Mouse (Mus musculus) hindbrain, postnatal 0 days (tissue): Measurements from ENCODE around the gene Mxi1. TPM values are rescaled to one million over a fixed set of nuclear protein-coding genes. Genes with fewer than 3 reads are reported as not detected.

Experiments used
- ATAC-seq: fragments of 200-750 bp; cut with Nextera tagmentation; 2 replicates; pipeline ENCODE4 v1.8.0; 2017; ENCODE audit warnings: mild to moderate bottlenecking, moderate TSS enrichment, moderate library complexity
- DNase-seq: peaks from one replicate; pipeline ENCODE4 v3.0.0-alpha.2; 2015; ENCODE audit warnings: low spot score
- H3K27ac ChIP-seq: fragments of 300-500 bp; sonication (generic); 2 replicates; pipeline ENCODE4 v1.5.1; 2014; ENCODE audit warnings: mild to moderate bottlenecking
- H3K27me3 ChIP-seq: fragments of 300-500 bp; sonication (generic); 2 replicates; pipeline ENCODE4 v1.6.1; 2014; ENCODE audit warnings: low read length, mixed read lengths; ENCODE audit not compliant: insufficient read depth
- H3K36me3 ChIP-seq: fragments of 300-500 bp; sonication (generic); 2 replicates; pipeline ENCODE4 v1.6.1; 2014; ENCODE audit warnings: low read length, mixed read lengths; ENCODE audit not compliant: insufficient read depth
- H3K4me1 ChIP-seq: fragments of 300-500 bp; sonication (generic); 2 replicates; pipeline ENCODE4 v1.6.1; 2014; ENCODE audit warnings: antibody characterized with exemption, low read length, mixed read lengths; ENCODE audit not compliant: insufficient read depth
- H3K4me2 ChIP-seq: fragments of 300-500 bp; sonication (generic); 2 replicates; pipeline ENCODE4 v1.6.1; 2014; ENCODE audit warnings: low read depth, mild to moderate bottlenecking, low read length, moderate library complexity, mixed read lengths
- H3K4me3 ChIP-seq: fragments of 300-500 bp; sonication (generic); 2 replicates; pipeline ENCODE4 v1.5.1; 2014; ENCODE audit warnings: low read length
- H3K9ac ChIP-seq: fragments of 300-500 bp; sonication (generic); replicated peaks from 2 replicates; pipeline ENCODE4 v1.6.1; 2014; ENCODE audit warnings: mild to moderate bottlenecking, low read length, moderate library complexity, mixed read lengths
- H3K9me3 ChIP-seq: fragments of 300-500 bp; sonication (generic); 2 replicates; pipeline ENCODE4 v1.6.1; 2016; ENCODE audit warnings: low read length, mixed read lengths
- CTCF ChIP-seq: IDR thresholded peaks from 2 replicates; pipeline ENCODE4 v1.5.1; 2016; ENCODE audit warnings: antibody characterized with exemption, control low read depth, low read depth
- WGBS: fragments of 180-500 bp; shearing (Covaris S2); extraction: QIAGEN DNeasy Blood & Tissue Kit; methylation state at CpG from one replicate; pipeline ENCODE4 v1.1.7; 2014; 5-methylcytosine and 5-hydroxymethylcytosine counted together
- polyA plus RNA-seq: library from polyadenylated mRNA; unstranded; fragments of >200 nt; fragmentation: Nextera tagmentation; extraction: Ambion mirVana; gene quantifications from 2 replicates; pipeline ENCODE4 v1.2.1, GENCODE M21; 2015
- total RNA-seq: library from RNA; depleted of rRNA; stranded (reverse); fragments of >200 nt; gene quantifications from 2 replicates; pipeline ENCODE4 v1.2.3, GENCODE M21; 2014

The Mxi1 gene
- total and polyA plus RNA-seq, 2 experiments from 2014 or later = 44.5 to 47.7 TPM

DNA sequence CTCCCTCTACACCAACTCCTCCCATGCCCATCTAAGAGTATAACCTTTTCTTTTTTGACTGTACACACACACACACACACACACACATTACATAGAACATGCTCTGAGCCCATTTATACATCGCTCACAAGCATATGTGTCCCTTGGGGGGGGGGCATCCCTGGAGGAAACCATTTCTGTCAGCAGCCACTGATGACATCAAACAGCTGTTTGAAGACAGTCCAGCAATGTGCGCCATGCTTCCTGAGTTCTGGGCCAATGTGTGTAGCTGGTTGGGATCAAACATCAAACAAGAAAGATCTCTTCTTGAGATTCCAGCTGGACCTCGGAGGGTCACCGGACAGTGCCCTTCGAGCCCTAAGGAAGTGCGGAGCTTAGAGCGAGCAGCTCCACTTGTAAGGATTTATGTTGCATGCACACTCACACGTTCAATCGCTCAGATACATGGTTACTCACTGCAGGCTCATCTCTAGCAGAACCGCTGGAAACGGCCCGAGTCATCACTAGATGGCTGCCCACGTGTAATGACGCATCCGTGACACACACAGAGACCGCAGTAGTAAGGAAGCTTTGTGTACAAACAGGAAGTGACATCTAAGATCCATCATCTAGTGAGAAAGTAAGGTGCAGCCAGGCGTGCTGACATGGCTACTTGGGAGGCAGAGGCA is 37.1 kb upstream of the Mxi1 start:
- Histone ChIP-seq H3K4me1 (no peaks in the 10 kb centered on the region), H3K4me2 (no peak overlapping the region), H3K9ac (no peak overlapping the region), H3K27ac (no peak overlapping the region), H3K4me3 (no peak overlapping the region), H3K9me3 (no peaks in the 10 kb centered on the region), H3K36me3 (no peaks in the 10 kb centered on the region), H3K27me3 (no peaks in the 10 kb centered on the region)
- DNase-seq (no peak), ATAC-seq (no peak)
- TF ChIP-seq CTCF = no peak
- 90% methylated on average over 17 of the region's 17 CpGs for WGBS

DNA sequence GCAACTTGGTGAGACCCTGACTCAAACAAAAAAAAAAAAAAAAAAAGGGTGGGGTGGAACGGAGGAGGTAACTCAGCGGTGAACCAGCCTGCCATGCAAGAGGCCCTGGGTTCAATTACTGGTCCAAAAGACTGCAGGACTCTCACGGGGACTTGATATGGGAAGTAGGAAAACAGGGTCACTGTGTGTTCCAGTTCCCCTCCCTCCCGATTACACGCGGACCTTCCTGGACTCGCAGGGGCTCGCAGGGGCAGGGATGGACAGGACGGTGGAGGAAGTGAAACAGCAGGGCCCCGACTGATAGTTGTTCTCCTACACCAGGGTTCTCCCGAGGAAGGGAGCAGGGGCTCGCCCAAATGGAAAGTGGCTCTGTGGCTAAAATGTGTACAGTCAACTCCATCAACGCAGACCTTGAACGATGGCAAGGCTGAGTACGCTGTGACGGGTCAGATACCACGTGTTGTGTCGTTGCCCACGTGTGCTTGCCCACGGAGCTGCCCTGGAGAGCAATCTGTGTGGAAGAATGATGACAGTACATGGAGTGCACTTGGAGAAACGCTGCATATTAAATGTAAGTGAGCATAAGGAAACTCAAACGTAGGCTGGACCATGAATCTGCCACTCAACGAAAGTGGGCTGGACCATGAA is 36.4 kb upstream of the Mxi1 start:
- H3K9ac ChIP-seq = no peak overlapping the region
- no peaks in the 10 kb centered on the region for H3K27me3 ChIP-seq
- DNase-seq = no peak
- H3K4me2 ChIP-seq = no peak overlapping the region
- no peak for TF ChIP-seq CTCF
- H3K4me3 ChIP-seq = no peak overlapping the region
- WGBS = 83% methylated on average over 23 of the region's 23 CpGs
- no peaks in the 10 kb centered on the region for H3K4me1 ChIP-seq
- H3K36me3 ChIP-seq = no peaks in the 10 kb centered on the region
- H3K27ac ChIP-seq = no peak overlapping the region
- no peak for ATAC-seq
- no peaks in the 10 kb centered on the region for H3K9me3 ChIP-seq

DNA sequence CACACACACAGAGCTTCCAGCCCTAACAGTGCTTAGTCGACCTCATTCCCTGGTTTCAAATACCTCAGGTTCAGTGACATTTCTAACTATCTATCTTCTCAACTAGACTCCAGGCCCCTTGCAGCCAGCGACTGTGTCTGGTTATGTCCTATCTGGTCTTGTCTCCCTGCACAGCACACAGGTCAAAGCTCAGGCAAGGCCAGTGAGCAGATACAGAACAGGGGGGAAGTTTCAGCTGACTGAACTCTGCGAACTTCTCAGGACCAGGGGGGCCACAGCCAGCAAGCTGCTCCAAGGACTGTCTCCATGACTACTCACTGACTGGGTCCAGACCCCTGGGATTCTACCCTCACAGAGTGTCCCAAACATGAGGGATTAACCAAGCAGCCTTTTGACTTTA is 35.1 kb upstream of the Mxi1 start:
- Histone ChIP-seq H3K4me2 (no peak overlapping the region), H3K36me3 (no peaks in the 10 kb centered on the region), H3K4me1 (no peaks in the 10 kb centered on the region), H3K4me3 (no peak overlapping the region), H3K9me3 (no peaks in the 10 kb centered on the region), H3K27me3 (no peaks in the 10 kb centered on the region), H3K9ac (no peak overlapping the region), H3K27ac (no peak overlapping the region)
- TF ChIP-seq CTCF = no peak
- DNase-seq (no peak), ATAC-seq (no peak)
- WGBS = 41% methylated on average over 3 of the region's 3 CpGs

DNA sequence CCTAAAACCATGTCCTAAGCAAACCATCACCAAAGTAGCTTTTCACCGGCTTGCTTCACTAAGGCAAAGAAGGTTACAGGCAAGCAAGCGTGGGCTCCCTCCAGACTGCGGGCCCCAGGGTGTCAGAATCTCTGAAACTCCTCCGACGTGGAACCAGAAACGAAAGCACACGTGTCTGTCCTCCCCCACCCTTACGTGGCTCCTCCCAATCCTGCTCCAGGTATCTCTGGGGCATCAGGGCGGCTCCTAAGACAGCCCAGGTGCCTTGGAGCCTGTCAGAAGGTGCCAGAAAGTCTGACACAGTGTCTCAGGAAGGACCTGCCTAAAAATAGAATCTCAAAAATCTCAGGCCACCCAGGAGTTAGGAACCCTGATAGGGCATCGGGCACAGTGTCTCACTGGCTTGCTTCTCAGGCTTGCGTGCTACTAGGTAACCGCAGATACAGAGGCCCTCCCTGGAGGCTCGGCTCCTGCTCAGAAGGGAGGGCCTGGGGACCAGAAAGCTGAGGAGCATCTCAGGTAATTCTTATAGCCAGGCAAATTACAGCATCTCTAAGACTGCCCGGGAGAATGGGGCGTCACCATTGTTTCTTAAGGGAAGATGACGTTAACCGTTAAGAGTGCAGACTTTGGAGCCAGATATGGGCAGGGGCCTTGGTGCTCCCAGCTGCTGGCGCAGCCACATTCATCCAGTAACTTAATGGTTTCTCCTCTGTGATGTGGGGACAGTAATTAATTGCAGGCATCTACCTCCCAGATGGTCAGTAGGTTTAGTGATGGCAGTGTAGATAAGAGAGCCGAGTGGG is 33.2 kb upstream of the Mxi1 start:
- ATAC-seq (no peak), DNase-seq (no peak)
- no peaks in the 10 kb centered on the region for H3K36me3 ChIP-seq
- no peak overlapping the region for H3K9ac ChIP-seq
- TF ChIP-seq CTCF = no peak
- H3K27ac ChIP-seq = no peak overlapping the region
- WGBS = 76% methylated on average over 19 of the region's 19 CpGs
- H3K9me3 ChIP-seq = no peaks in the 10 kb centered on the region
- no peak overlapping the region for H3K4me3 ChIP-seq
- no peaks in the 10 kb centered on the region for H3K4me1 ChIP-seq
- H3K4me2 ChIP-seq = no peak overlapping the region
- no peaks in the 10 kb centered on the region for H3K27me3 ChIP-seq

DNA sequence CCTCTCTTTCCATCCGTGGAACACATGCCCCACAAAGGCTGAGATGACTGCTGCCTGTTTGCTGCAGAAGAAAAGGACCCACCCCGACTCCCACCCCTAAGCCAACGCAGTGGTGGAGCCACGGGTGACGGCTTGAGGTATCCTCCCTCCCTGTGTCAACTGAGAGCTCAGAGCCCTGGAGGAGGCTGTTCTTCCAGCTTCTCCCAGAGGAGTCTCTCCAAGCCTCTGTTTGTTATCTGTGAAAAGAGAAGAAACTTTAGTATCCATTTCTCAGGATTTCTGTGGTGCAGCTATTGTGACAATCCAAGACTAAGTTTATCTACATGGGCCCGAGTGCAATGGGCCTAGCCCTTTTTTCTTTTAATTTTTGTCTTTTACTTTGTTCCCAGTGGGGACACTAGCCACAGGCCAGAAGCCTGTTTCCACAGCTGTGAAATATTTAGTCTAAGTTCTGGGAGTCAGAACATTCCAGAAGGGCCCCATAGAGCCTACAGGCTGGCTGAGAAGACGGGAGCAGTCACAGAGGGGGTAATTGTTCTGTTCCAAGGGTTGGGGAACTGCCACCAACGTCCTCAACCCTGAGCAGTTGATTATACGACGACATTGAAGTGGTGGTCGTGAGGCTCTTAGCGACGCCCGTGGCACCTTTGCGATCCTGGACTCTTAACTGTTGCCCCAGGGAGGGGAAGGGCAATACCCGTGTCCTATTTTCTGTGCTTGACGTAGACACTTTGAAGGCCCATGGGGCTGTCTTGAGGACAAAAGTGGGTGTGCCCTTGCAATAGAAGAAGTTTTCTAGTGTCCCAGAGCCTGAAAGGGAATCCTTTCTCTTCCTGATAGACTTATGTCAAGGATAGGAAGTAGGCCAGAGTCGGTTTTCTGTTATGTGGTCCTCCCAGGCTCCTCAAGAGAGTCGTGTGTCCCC is 31.6 kb upstream of the Mxi1 start:
- H3K9ac ChIP-seq = no peak overlapping the region
- no peaks in the 10 kb centered on the region for H3K36me3 ChIP-seq
- no peak overlapping the region for H3K4me2 ChIP-seq
- H3K4me3 ChIP-seq = no peak overlapping the region
- no peak for TF ChIP-seq CTCF
- ATAC-seq = no peak
- H3K9me3 ChIP-seq = no peaks in the 10 kb centered on the region
- H3K27ac ChIP-seq = no peak overlapping the region
- H3K4me1 ChIP-seq = no peaks in the 10 kb centered on the region
- no peaks in the 10 kb centered on the region for H3K27me3 ChIP-seq
- WGBS = 68% methylated on average over 19 of the region's 19 CpGs
- no peak for DNase-seq

DNA sequence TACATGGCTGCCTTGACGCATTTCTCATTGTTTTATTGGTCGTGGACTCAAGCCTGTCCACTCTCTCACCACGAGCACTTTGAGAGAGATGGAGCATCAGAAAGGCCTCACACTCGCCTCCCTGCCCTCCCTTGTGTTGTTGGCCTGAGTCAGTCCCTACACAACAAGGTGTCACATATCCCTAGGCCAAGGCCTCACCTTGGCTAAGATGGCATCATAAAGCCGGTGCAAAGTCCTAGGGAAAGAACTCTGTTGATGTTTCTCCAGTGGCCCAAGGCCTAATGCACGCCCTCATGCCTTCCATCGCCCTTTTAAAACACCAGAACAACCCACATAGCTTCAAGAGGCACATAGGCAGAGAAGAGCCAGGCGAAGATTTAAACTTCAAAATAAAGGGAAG is 30.1 kb upstream of the Mxi1 start:
- 89% methylated on average over 8 of the region's 8 CpGs for WGBS
- H3K27ac ChIP-seq = no peak overlapping the region
- H3K4me1 ChIP-seq = peaks cover 7% of the 10 kb centered on the region; the same call in 1 of the 2 replicates
- H3K27me3 ChIP-seq = no peaks in the 10 kb centered on the region
- H3K4me2 ChIP-seq = no peak overlapping the region
- DNase-seq (no peak), ATAC-seq (no peak)
- H3K36me3 ChIP-seq = no peaks in the 10 kb centered on the region
- no peak overlapping the region for H3K4me3 ChIP-seq
- no peaks in the 10 kb centered on the region for H3K9me3 ChIP-seq
- no peak overlapping the region for H3K9ac ChIP-seq
- TF ChIP-seq CTCF = no peak
